Mouse (Mus musculus) cerebellum, adult 2 months (tissue): ENCODE measurements around the gene Zfyve28. TPM values are rescaled to one million over a fixed set of nuclear protein-coding genes. Genes with fewer than 3 reads are reported as not detected.

Experiments used
- DNase-seq, 2 experiments: peaks; one replicate each; pipeline ENCODE4 v3.0.0; 2021
- H3K27ac ChIP-seq: fragments of 200-500 bp; 2 replicates; pipeline ENCODE4 v1.5.1; 2012; ENCODE audit warnings: low read length, control low read depth, inconsistent platforms; ENCODE audit not compliant: insufficient read depth
- H3K27me3 ChIP-seq: fragments of 200-500 bp; 2 replicates; pipeline ENCODE4 v1.6.1; 2012; ENCODE audit warnings: inconsistent platforms, mild to moderate bottlenecking, low read length, moderate library complexity; ENCODE audit not compliant: control insufficient read depth, insufficient read depth
- H3K4me1 ChIP-seq: fragments of 200-500 bp; 2 replicates; pipeline ENCODE4 v1.6.1; 2011; ENCODE audit warnings: low read length; ENCODE audit not compliant: control insufficient read depth, insufficient read depth
- H3K4me3 ChIP-seq: fragments of 200-500 bp; replicated peaks from 2 replicates; pipeline ENCODE3; 2011; ENCODE audit warnings: mild to moderate bottlenecking, low read depth, low read length, control low read depth; ENCODE audit not compliant: insufficient read depth
- CTCF ChIP-seq: fragments of 200-500 bp; IDR thresholded peaks from 2 replicates; pipeline ENCODE4 v1.5.1; 2011; ENCODE audit warnings: low read depth, mild to moderate bottlenecking, control low read depth, low read length, moderate library complexity, borderline replicate concordance; ENCODE audit not compliant: insufficient read depth
- POLR2A ChIP-seq: fragments of 200-500 bp; IDR thresholded peaks from 2 replicates; pipeline ENCODE4 v1.6.1; 2011; ENCODE audit warnings: low read length, control low read depth, borderline replicate concordance; ENCODE audit not compliant: insufficient read depth
- WGBS: fragments of 180-500 bp; shearing (Covaris S2); methylation state at CpG from one replicate; pipeline ENCODE4 v1.1.7; 2018; 5-methylcytosine and 5-hydroxymethylcytosine counted together
- polyA plus RNA-seq: library from polyadenylated mRNA; depleted of rRNA; stranded (reverse); fragments of >200 nt; gene quantifications from 2 replicates; pipeline ENCODE4 v1.2.3, GENCODE M21; 2012

The Zfyve28 gene
- polyA plus RNA-seq, 1 experiment = 62.9 TPM

DNA sequence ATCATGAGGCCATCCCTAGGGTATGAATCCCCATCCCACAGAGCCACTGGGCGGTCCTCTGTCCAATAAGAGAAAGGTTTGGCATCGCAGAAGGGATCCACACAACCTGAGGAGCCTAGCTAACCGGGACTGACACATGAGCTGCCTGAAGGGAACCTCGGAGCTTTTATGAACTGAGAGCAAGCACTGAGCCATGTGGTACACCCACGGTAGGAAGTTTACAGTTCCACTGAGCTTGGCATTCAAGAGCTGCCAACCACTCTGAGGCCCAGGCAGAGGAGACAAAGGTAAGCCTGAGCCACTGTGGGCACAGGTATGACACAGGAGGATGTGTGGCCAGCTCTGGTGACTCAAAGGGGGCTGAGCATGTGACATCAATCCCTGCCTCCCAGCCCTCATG lies 63.7 kb downstream of the Zfyve28 start:
- TF ChIP-seq POLR2A (no peak), CTCF (no peak)

DNA sequence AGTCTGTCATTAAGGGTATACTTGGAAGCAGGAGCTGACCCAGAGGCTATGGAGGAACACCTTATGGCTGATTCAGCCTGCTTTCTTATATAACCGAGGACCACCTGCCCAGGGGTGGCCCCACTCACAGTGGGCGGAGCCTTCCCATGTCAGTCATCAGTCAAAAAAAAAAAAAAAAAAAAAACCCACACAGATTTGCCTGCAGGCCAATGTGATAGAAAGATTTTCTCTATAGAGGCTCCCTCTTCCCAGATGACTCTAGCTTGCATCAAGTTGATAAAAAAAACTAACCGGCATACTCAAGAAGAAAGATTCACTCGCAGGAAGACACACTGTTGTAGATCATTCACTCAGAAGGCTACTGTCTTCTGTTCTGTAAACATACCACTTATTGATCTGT lies 68.2 kb downstream of the Zfyve28 start:
- TF ChIP-seq POLR2A (no peak), CTCF (no peak)
- H3K27me3 ChIP-seq = no peaks in the 10 kb centered on the region
- H3K4me1 ChIP-seq = peaks cover 17% of the 10 kb centered on the region
- no peak overlapping the region for H3K4me3 ChIP-seq
- WGBS = 79% methylated on average over 4 of the region's 4 CpGs
- H3K27ac ChIP-seq = no peak overlapping the region
- DNase-seq = no peak

More for the DNA sequence above, 63.7 kb downstream of the Zfyve28 start:
- Histone ChIP-seq H3K4me3 (no peak overlapping the region), H3K27me3 (no peaks in the 10 kb centered on the region), H3K4me1 (peaks cover 21% of the 10 kb centered on the region), H3K27ac (peak overlapping the region; percentile 11; the same call in 1 of the 2 replicates)
- no peak for DNase-seq
- WGBS = 53% methylated on average over 5 of the region's 5 CpGs

DNA sequence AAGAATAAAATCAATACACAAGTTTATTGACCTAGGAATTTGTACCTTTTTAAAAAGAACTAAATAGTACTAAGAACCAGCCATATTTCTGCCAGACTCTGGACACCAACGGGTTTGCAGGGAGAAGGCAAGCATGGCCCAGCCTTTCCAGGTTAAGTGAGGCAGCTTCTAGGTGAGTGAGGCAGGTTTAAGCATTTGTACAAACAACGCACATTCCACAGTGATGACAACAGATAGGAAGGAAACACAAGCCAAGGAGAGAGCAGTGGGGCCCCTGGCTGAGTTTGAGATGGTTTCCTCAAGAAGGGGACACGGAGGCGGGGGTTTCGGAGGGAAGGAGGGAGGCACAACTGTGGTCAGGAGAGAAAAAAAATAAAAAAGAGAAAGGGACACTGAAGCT lies 69.6 kb downstream of the Zfyve28 start:
- Histone ChIP-seq H3K27ac (no peak overlapping the region), H3K4me1 (peaks cover 10% of the 10 kb centered on the region; the same call in 1 of the 2 replicates), H3K27me3 (no peaks in the 10 kb centered on the region), H3K4me3 (no peak overlapping the region)
- WGBS = 80% methylated on average over 5 of the region's 5 CpGs
- no peak for TF ChIP-seq POLR2A
- no peak for TF ChIP-seq CTCF
- DNase-seq = no peak

DNA sequence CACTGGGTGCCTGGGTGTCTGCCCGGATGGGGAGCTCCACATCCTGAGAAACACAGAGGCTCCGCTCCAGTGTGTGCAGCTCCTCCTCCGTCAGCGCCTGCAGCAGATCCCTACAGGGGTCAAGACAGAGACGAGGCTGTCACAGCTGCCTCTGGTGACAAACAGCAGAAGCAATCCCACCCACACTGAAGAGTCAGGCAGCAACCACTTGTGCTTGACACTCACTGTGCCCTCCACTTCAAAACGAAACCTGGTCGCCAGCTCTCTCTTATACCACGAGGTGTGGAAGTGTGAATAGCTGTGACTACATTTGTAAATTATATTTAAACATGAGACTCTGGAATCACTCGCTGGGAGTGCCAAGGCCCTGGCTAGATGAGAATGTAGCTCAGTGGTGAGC lies 70.5 kb downstream of the Zfyve28 start:
- no peak for DNase-seq
- no peak for TF ChIP-seq CTCF
- no peak for TF ChIP-seq POLR2A
- no peak overlapping the region for H3K27ac ChIP-seq
- no peaks in the 10 kb centered on the region for H3K27me3 ChIP-seq
- H3K4me3 ChIP-seq = no peak overlapping the region
- H3K4me1 ChIP-seq = peaks cover 10% of the 10 kb centered on the region; the same call in 1 of the 2 replicates
- WGBS = 49% methylated on average over 9 of the region's 9 CpGs

DNA sequence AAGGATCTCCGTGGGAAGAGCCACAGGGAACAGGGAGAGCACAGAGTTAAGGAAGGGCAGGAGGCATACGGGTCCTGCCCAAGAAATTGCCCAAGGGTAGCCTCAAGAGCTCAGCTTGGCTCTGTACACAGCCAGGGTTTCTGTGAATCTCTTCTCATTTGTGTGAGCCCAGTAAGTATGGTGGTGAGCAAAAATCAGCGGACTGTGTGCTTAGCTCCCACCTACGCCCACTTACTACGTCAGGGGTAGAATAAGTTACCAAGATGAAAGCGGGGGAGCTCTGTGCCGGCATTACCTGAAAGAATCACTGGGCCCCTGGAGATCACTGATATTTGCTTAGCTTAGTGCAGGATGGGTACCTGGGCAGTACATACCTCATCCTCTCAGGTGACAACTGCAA lies 72.2 kb downstream of the Zfyve28 start:
- WGBS = 72% methylated on average over 7 of the region's 7 CpGs
- no peak overlapping the region for H3K4me3 ChIP-seq
- H3K27ac ChIP-seq = no peak overlapping the region
- no peak for DNase-seq
- H3K27me3 ChIP-seq = no peaks in the 10 kb centered on the region
- TF ChIP-seq POLR2A (no peak), CTCF (no peak)
- H3K4me1 ChIP-seq = peaks cover 10% of the 10 kb centered on the region; the same call in 1 of the 2 replicates

DNA sequence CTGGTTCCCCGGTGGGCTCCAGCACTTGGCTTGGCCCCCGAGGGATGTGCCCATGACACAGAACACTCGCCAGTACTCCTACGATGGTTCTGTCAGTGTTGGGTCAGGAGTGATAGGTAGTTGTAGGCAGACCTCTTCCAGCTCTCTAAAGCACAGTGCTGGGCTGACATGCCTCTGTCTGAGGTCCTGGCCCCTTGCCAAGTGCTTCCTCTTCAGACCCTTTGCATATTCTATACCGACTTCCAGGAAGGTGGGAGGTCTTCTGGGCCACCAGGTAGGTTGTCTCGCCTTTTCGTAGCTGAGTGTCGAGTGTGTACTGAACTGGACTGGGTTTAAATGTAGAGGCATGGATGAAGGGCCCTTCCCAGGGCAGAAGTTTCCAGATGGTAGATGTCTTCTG lies 74.6 kb downstream of the Zfyve28 start:
- WGBS = 66% methylated on average over 8 of the region's 8 CpGs
- Histone ChIP-seq H3K27ac (no peak overlapping the region), H3K4me3 (no peak overlapping the region), H3K4me1 (peaks cover 16% of the 10 kb centered on the region), H3K27me3 (no peaks in the 10 kb centered on the region)
- TF ChIP-seq CTCF (no peak), POLR2A (no peak)
- DNase-seq = peak in 1 of 2 experiments; percentile 39

DNA sequence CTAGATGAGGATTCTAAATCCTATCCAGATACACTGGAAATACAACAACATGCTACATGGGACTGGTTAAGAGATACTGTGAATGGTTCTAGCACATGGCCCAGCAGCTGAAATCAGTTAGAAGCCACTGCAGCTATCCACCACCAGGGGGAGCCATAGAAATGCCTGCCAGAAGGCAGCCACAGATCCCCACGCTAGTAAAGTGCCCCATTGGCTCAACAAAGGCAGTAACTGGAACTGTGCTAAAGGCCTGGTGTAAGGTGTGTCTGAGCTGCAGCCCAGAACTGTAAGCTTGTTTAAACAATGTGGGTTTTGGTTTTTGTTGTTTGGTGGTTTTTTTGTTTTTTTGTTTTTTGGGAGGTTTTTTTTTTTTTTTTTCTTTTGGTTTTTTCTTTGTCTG lies 78.0 kb downstream of the Zfyve28 start:
- Histone ChIP-seq H3K27ac (no peak overlapping the region), H3K4me1 (peaks cover 29% of the 10 kb centered on the region), H3K4me3 (no peak overlapping the region), H3K27me3 (no peaks in the 10 kb centered on the region)
- peak; percentile 80 to 81 for DNase-seq
- TF ChIP-seq CTCF (peak; percentile 95), POLR2A (no peak)
- WGBS = 2% methylated on average over 1 of the region's 1 CpGs

DNA sequence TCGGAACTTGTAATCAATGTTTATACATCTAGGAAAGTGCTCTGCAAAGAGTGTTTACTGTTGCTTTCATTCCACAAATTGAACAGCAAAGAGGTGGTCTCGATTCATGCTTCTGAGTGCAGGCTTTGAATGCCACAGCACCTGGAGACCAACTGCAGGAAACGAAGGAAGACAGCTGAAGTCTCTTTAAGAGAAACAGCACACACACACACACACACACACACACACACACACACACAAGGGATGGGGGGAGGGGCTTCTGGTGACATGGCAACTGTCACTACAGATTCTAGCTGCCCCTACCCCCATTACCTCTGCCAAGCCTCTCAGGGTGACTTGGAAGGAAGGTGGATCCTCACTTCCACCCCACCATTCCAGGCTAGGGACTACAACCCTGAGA lies 80.7 kb downstream of the Zfyve28 start:
- H3K27ac ChIP-seq = no peak overlapping the region
- H3K4me3 ChIP-seq = no peak overlapping the region
- no peak for DNase-seq
- peaks cover 31% of the 10 kb centered on the region for H3K4me1 ChIP-seq
- TF ChIP-seq POLR2A (no peak), CTCF (no peak)
- no peaks in the 10 kb centered on the region for H3K27me3 ChIP-seq
- WGBS = 51% methylated on average over 3 of the region's 3 CpGs

DNA sequence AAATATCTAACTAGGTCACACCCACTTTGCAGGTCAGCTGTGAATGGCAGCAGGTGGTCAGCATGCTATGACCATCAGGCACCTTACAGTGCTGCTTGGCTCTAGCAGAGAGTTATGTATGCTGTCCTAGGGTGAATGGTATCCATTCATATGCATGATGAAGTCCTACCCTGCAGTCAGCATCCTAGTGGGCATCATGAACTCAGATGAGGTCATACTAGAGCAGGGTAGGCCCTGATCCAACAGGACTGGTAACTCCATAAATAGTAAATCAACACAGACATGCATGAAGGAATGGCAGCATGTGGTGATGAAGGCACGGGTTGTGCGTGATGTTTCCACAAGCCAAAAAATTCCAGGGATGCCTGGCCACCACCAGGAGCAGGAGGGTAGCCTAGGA lies 82.5 kb downstream of the Zfyve28 start:
- Histone ChIP-seq H3K4me1 (peaks cover 40% of the 10 kb centered on the region), H3K27me3 (no peaks in the 10 kb centered on the region), H3K27ac (peak overlapping the region; percentile 22), H3K4me3 (no peak overlapping the region)
- TF ChIP-seq POLR2A = no peak
- no peak for TF ChIP-seq CTCF
- WGBS = 4% methylated on average over 2 of the region's 2 CpGs
- DNase-seq = peak; percentile 58 to 77
